Mouse (Mus musculus) heart, postnatal 10 days (tissue): ENCODE data around the gene Slc2a12. TPM values are rescaled to one million over a fixed set of nuclear protein-coding genes. Genes with fewer than 3 reads are reported as not detected.

Source experiments
- DNase-seq, 2 experiments: peaks; one replicate each; pipeline ENCODE4 v3.0.0; 2021
- intact Hi-C: fragments of 180-260 bp; cut with DNase I; formaldehyde crosslinking; loops from one replicate; pipeline ENCODE4 v1.15.1; 2025
- microRNA-seq, 2 experiments: library from miRNA; unstranded; fragments of <30 nt; microRNA quantifications; one replicate each; pipeline ENCODE4 v1.2.0; 2022
- total RNA-seq, 2 experiments: library from RNA; stranded (reverse); gene quantifications; 2 replicates each; pipeline ENCODE4 v1.2.3; 2021

Gene Slc2a12
- total RNA-seq, 2 experiments from 2014 or later = 10.6 to 10.7 TPM

GRCm38 (mm10) chr10:22720781-22721529, 76.1 kb downstream of the Slc2a12 start:
- no peak for DNase-seq
- intact Hi-C loops = loop anchor here (10.0 kb wide), 1 partner anchor 1064 kb away; the partner anchor contains the start of gene Rps12

- intact Hi-C loops = loop anchor here (10.0 kb wide), 1 partner anchor 1060 kb away; the partner anchor contains the start of gene Rps12
- DNase-seq = no peak
Observed at GRCm38 (mm10) chr10:22725166-22725565, 80.4 kb downstream of the Slc2a12 start.

- DNase-seq = no peak
- intact Hi-C loops = loop anchor here (10.0 kb wide), 1 partner anchor 1059 kb away; the partner anchor contains the start of gene Rps12
Observed at GRCm38 (mm10) chr10:22726295-22726694, 81.5 kb downstream of the Slc2a12 start.

DNA sequence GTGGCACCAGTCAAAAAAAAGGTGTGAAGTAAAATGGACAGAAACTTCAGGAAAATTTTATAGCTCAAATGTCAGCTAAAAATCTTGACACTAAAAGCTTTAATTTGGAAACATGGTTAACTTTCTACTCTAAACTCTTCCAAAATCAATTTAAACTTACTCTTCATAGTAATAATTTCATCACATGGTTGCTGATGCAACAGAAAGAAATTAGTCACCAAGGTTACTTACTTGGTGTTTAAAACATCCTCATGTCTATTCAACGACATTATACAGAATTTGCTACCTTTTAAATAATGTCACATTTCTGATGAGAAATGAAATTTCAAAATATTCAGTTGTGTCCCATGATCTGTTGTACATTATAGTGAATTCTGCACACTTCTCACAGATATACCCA, 83.4 kb downstream of the Slc2a12 start:
- DNase-seq = no peak
- intact Hi-C loops = loop anchor here (10.0 kb wide), 1 partner anchor 1057 kb away; the partner anchor contains the start of gene Rps12

DNA sequence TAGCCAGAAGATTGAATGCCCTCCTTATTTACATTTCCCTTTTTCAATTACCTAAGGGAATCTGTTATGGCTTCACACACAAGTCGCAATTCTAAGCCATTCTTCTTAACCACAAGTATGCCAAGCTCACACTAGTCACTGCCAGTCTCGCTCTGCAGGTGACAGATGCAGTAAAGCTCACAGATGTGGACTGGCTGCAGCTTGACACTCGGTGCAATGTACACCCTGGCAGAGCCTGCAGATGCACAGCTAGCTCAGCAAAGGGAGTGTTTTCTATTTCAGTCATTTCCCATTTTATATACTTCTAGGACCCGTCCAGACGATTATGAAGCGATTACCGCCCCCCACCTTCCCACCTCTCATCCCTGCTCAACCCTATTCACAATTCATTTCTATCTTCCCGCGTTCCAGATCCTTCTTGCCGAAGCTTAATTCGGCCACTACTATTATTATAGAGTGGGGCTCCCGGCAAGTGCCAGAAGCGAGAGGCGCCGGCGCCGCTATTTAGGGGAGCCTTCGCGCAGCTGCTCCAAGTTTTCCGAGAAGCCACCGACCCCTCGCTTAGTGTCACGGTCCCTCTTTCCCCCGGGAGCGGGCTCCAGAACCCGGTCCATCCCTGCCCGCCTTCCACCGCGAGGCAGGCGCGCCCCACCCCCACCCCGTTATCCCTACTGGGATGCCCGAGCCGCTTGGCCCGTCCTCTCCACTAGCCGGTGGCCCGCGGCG, 85.6 kb downstream of the Slc2a12 start:
- no peak for DNase-seq

DNA sequence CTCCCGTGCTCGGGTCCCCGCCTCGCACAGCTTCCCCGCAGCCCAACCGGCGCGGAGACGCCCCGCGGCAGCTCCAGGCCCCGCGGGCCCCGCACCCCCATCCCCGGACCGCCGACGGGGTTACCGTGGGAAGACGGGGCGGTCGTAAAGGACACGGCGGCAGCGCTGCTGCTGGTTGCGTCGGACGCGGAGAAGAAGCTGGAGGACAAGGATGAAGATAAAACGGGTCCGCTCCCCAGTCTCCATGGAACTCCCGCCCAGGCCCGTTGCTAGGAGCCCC, 86.1 kb downstream of the Slc2a12 start:
- DNase-seq = no peak
- intact Hi-C loops = no loop called here

More for the DNA sequence above, 85.6 kb downstream of the Slc2a12 start:
- intact Hi-C loops = no loop called here

- intact Hi-C loops = no loop called here
- peak; percentile 97 for DNase-seq
Observed at GRCm38 (mm10) chr10:22731272-22732093, 86.7 kb downstream of the Slc2a12 start, which contains the start of gene Tbpl1. Gene Tbpl1 (minus strand): TSS chr10:22731938.

- no peak for DNase-seq
- intact Hi-C loops = no loop called here
Observed at GRCm38 (mm10) chr10:22732181-22732580, 87.4 kb downstream of the Slc2a12 start.

GRCm38 (mm10) chr10:22745922-22746321, 101.1 kb downstream of the Slc2a12 start:
- intact Hi-C loops = no loop called here
- DNase-seq = no peak

- DNase-seq = peak; percentile 35 to 46
- intact Hi-C loops = no loop called here
Observed at GRCm38 (mm10) chr10:22746334-22747322, 101.8 kb downstream of the Slc2a12 start.

GRCm38 (mm10) chr10:22751175-22751682, 106.4 kb downstream of the Slc2a12 start:
- intact Hi-C loops = no loop called here
- DNase-seq = no peak

Small RNA genes within 50 kb of the gene (microRNA-seq; reads per million reads assigned to microRNA genes)
- gene Mir7663 = 0 reads per million in 2 experiments

Other genes with a start within 250 kb of the Slc2a12 start
- gene Tbpl1, start 86.9 kb downstream of the Slc2a12 start, total RNA-seq = 10 to 100 TPM; 24.5 to 29.3 TPM
- 10 to 100 TPM; 32.5 to 33.1 TPM for gene Tcf21, start 175.2 kb downstream of the Slc2a12 start, total RNA-seq